Comparison of ENCODE assay signal across 14 mouse cellular contexts in genomic region chr2:153055270-153055920, GRCm38 (mm10). TPM values are rescaled to one million over a fixed set of nuclear protein-coding genes. Genes with fewer than 3 reads are reported as not detected.
DNase-seq lines count a peak whose midpoint lies in the region; TF ChIP-seq lines count a peak whose summit lies in the region.
"Had no signal": no experiment of that assay in that cellular context is flagged by ENCODE, and none has a peak within 500 bp of the region (broad histone marks: within the 10 kb centered on the region; RNA-seq: fewer than 3 reads in every experiment).

No protein-coding gene starts in this region.

- no peaks in the 10 kb centered on the region for H3K36me3 ChIP-seq in kidney, adult 2 months (ENCODE audit: control insufficient read depth, insufficient read depth, low read length)
- H3K36me3 ChIP-seq in testis, adult 2 months (ENCODE audit: control insufficient read depth, insufficient read depth, low read length) = no peaks in the 10 kb centered on the region
- H3K36me3 ChIP-seq: liver, embryonic 13.5 days; stomach, embryonic 15.5 days had no signal

- no peak overlapping the region for H3K27ac ChIP-seq in kidney, adult 2 months (ENCODE audit: insufficient read depth, low read depth, low read length)
- H3K27ac ChIP-seq in testis, adult 2 months (ENCODE audit: control insufficient read depth, insufficient read depth, low read depth, low read length) = no peak overlapping the region
- H3K27ac ChIP-seq: liver, embryonic 13.5 days; stomach, embryonic 15.5 days had no signal

- WGBS in kidney, adult 2 months = 67% methylated on average over 6 of the region's 6 CpGs

- no peak for TF ChIP-seq POLR2A in kidney, adult 2 months (IDR thresholded peaks at IDR 0.05; ENCODE audit: low read depth, low read length)
- TF ChIP-seq POLR2A in testis, adult 2 months (IDR thresholded peaks at IDR 0.05; ENCODE audit: control insufficient read depth, low read depth, low read length) = no peak

- no peaks in the 10 kb centered on the region for H3K27me3 ChIP-seq in kidney, adult 2 months (replicated peaks; ENCODE audit: control insufficient read depth, insufficient read depth, low read length)
- H3K27me3 ChIP-seq in testis, adult 2 months (ENCODE audit: control insufficient read depth, insufficient read depth, low read length) = no peaks in the 10 kb centered on the region

- DNase-seq in kidney, adult 2 months = no peak
- no peak for DNase-seq in kidney, adult 11 months
- DNase-seq in testis, postnatal 10 days (ENCODE audit: low spot score) = no peak
- DNase-seq in ZHBTc4 (ENCODE audit: low read depth, low spot score) = peak; percentile 62
- DNase-seq in frontal cortex, adult 2 months (ENCODE audit: extremely low spot score in 1 of 2, low spot score in 1 of 2) = no peak
- no peak for DNase-seq in embryo, embryonic 10 days (ENCODE audit: low spot score)
- DNase-seq: heart, postnatal 36 days; kidney, postnatal 4 days; liver, embryonic 13.5 days; right cerebral cortex, postnatal 25 days had no signal

- H3K4me3 ChIP-seq in kidney, adult 2 months (ENCODE audit: insufficient read depth, low read depth, low read length) = no peak overlapping the region
- H3K4me3 ChIP-seq in testis, adult 2 months (ENCODE audit: control insufficient read depth, low read depth, low read length) = no peak overlapping the region
- H3K4me3 ChIP-seq: erythroblast, embryonic 14.5 days; liver, embryonic 13.5 days; stomach, embryonic 15.5 days had no signal

- H3K4me1 ChIP-seq in kidney, adult 2 months (ENCODE audit: control insufficient read depth, insufficient read depth, low read length) = no peaks in the 10 kb centered on the region
- peaks cover 6% of the 10 kb centered on the region for H3K4me1 ChIP-seq in testis, adult 2 months (ENCODE audit: control insufficient read depth, insufficient read depth, low read length)
- H3K4me1 ChIP-seq: stomach, embryonic 15.5 days had no signal

- TF ChIP-seq CTCF in kidney, adult 2 months (conservative IDR thresholded peaks at IDR 0.05; ENCODE audit: insufficient read depth, insufficient read length, low read depth, low read length) = 0 out of 2 replicates have a peak, but pooled peaks have one; percentile 17
- TF ChIP-seq CTCF in testis, adult 2 months (IDR thresholded peaks at IDR 0.05; ENCODE audit: control insufficient read depth, insufficient read depth, insufficient replicate concordance, low read depth, low read length) = 0 out of 2 replicates have a peak, but pooled peaks have one; percentile 8

RNA-seq across cellular contexts. Expression of gene Ccm2l, which starts 10.4 kb away (rescaled TPM):
- polyA plus RNA-seq in kidney, adult 2 months (2012; rRNA removed) = 23.0 and 25.1 TPM in 2 replicates
- polyA plus RNA-seq in testis, adult 2 months (2012; rRNA removed) = 1.3 and 1.4 TPM in 2 replicates
- 12.2 and 16.4 TPM in 2 replicates for polyA plus RNA-seq in frontal cortex, adult 2 months (2012; rRNA removed)
- polyA plus RNA-seq: erythroblast, embryonic 14.5 days had no signal

RNA-seq across cellular contexts. Expression of gene Xkr7, which starts 23.7 kb away (rescaled TPM):
- polyA plus RNA-seq in kidney, adult 2 months (2012; rRNA removed) = not detected in 2 replicates
- polyA plus RNA-seq in testis, adult 2 months (2012; rRNA removed) = 1.1 and 1.2 TPM in 2 replicates
- polyA plus RNA-seq in frontal cortex, adult 2 months (2012; rRNA removed) = 1.5 and 1.8 TPM in 2 replicates
- polyA plus RNA-seq: erythroblast, embryonic 14.5 days; intestine, embryonic 14.5 days; liver, embryonic 13.5 days had no signal

RNA-seq across cellular contexts. Expression of gene Pdrg1, which starts 40.2 kb away (rescaled TPM):
- polyA plus RNA-seq in kidney, adult 2 months (2012; rRNA removed) = 55.7 and 68.4 TPM in 2 replicates
- polyA plus RNA-seq in testis, adult 2 months (2012; rRNA removed) = 20.7 and 22.0 TPM in 2 replicates
- 86.3 and 86.6 TPM in 2 replicates for polyA plus RNA-seq in frontal cortex, adult 2 months (2012; rRNA removed)

RNA-seq across cellular contexts. Expression of gene Hck, which starts 52.9 kb away (rescaled TPM):
- 2.9 and 4.4 TPM in 2 replicates for polyA plus RNA-seq in kidney, adult 2 months (2012; rRNA removed)
- polyA plus RNA-seq in testis, adult 2 months (2012; rRNA removed) = 0.17 and 0.37 TPM in 2 replicates
- polyA plus RNA-seq in frontal cortex, adult 2 months (2012; rRNA removed) = 2.2 and 2.9 TPM in 2 replicates
